Mouse (Mus musculus): ENCODE measurements around the gene E2f6. TPM values are rescaled to one million over a fixed set of nuclear protein-coding genes. Genes with fewer than 3 reads are reported as not detected.
A peak's percentile ranks its signal among the peaks of the same experiment; 100 is the strongest.

Gene E2f6
- total RNA-seq, 2 experiments from 2014 or later: 49.9 to 60.3 TPM

DNA sequence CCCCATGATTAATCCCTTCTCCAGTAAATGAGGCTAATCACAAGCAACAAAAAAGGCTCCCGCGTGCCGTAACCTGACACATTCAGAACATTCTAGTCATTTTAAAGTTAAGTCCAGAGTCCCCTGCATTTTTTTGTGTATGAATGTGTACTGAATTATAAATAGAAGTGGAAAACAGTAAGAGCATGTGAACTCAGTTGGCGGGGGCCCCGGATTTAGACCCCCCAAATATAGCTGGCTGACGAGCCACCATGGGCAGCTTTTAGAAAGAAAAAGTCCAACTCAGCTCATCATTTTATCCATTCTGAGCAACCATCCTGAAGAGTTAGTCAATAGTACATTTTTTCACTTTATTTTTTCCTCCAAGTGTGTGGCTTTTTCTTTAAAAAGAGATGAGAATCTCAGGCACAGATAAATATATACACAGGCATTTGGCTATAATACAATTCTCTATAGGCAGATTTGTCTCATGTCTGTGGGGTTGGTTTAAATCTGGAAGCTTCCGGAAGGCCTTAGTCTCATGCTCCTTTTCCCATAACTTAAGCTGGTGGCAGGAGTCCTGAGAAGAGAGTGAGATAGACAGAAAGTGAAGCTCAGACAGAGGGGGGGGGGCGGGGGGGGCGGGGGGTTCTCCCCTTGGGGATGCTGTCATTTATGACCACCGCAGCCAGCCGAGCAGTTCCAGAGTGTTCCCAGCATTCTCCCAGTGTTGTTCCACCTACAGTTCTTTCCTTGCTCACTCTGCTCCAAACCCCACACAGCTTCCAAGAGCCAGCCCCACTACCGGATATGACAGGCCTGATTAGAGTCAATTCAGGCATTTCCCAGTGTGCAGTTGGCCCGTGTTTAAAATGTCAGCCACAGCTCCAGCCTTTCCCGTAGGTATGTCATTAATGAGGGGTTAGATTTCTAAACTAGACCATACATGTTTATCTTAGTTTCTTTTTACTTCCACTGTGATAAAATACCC, 34.1 kb downstream of the E2f6 start:
- ATAC-seq (replicated peaks; ENCODE audit: poor library complexity): no peak

DNA sequence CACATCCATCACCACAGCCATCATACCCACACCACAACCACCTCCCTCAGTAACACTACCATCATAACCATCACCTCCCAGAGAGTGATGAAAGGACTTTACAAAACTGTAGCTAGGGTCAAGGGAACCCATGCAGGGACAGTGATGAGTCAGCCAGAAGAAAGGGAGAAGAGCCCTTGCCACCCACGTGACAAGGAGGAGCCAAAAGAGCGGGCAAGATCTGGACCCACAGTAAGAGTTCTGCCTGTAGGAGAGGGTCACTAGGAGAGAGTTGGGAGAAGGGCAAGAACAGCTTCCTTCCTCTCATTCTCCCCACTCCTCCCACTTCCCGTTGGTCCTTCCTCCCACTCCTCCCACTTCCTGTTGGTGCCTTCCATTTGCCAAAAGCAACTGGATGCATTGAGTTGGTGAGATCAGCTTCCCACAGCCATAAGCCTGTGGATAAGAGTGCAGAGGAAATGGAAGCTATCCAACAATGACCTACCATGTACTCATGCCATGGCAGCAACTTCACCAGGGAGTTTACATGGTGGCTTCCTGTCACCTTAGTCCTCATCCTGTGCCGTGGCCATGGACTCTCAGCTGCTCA, 36.5 kb downstream of the E2f6 start:
- ATAC-seq (replicated peaks; ENCODE audit: poor library complexity): no peak

DNA sequence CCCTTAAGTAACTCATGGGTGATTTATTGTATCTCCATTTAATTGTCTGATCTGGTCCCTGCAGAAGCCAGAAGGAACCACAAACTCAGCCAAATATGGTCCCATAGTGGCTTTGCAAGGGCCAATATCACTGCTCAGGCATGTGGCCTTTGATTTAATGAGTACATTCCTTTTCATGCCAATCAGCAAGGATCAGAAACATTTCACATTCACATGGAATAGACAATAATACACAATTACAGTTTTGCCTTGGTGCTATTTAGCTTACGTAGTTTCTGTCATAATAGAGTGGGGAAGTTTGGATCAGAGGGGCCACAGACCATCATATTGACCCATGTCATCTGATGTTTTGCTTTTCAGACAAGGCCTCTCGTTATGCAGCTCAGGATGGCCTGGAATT, 37.7 kb downstream of the E2f6 start:
- no peak for ATAC-seq (replicated peaks; ENCODE audit: poor library complexity)

DNA sequence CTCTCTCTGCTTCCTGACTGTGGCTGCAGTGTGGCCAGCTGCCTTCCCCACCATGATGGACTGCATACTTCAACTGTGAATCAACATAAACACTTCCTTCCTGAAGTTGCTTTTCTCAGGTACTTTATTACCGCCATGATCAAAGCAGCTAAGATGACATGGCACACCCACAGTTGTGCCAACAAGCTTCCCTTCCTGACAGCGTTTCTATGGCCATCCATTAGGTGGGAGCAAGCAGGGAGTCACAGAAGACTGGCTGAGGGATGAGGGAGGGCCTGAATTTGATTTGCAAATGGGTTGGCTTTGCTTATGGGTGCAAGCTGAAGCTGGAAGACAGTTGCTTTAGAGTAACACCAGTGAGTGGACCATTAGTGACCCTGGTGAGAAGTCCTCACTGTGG, 39.1 kb downstream of the E2f6 start:
- no peak for ATAC-seq (replicated peaks; ENCODE audit: poor library complexity)

DNA sequence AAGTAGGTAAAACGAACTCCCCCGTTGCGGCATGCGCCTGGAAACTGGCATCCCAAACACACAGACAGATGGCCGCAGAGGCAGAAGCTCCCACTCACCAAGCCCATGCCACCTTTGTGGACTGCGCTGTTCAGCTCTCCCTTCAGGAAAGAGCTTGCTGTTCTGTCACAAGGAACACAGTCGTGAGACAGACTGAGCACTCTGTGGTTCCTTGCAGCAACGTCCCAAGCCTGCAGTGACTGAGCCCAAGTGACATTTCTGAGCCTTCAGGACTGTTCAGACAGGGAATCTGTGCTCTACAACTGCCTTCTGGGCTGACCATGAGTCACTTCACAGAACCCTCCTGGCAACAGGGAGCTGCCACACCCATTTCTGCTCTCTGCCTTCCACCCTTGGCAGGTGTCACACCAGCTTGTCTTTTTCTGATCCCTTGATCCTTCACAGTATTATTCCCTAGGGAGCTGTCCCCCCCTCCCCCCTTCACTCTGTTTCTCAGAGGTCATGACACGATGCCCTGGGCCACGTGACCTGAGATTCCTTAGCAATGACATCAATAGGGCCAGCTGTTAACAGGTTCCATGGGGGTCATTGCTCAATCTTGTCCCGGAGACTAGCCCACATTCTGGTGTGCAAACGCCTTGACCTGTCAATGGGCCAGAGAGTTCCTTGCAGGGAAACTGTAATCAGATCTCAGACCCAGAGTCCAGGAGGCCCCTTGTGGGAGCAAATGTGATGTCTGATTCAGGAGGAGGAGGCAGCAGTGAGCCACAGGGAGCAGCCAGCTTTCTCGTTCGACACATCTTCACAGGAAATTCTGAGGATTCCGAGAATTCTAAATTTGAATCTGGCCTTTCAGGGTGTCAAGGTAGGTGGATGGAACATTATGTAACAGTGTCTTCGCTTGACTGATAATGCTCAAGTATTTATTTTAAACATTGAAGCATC, 39.9 kb downstream of the E2f6 start:
- no peak for ATAC-seq (replicated peaks; ENCODE audit: poor library complexity)

DNA sequence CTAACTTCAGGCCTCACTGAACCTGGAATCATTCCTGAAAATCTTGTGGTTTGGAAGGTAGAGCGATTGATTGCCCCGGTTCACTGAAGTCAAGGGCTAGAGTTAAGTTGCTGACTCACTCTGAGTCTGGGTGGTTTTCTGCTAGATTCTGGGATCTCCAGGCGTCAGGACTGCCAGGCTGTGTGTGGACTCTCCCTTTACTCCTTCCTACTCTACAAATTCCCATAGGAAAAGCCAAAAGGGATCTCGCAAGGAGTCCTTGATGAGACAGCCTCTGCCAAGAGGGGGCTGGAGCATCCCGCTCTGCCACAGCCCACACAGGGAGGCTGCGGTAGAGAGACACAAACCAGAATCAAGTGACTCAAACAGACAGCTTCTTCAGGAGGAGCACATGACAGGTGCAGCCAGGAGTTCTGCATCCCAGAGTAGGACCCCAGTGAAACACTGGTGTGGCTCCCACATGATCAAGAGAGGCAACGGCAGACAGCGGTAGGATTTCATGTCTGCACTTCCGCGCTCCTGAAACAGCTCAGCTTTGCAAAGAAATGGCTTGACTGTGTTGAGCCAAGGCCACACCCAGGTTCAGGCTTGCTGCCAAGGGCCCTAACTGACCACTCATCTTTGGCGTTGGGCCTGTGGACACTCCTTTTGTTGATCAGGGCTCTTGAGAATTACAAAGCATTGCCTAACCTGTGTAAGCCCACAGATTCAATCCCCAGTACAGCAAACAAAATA, 42.8 kb downstream of the E2f6 start:
- no peak for ATAC-seq (replicated peaks; ENCODE audit: poor library complexity)

DNA sequence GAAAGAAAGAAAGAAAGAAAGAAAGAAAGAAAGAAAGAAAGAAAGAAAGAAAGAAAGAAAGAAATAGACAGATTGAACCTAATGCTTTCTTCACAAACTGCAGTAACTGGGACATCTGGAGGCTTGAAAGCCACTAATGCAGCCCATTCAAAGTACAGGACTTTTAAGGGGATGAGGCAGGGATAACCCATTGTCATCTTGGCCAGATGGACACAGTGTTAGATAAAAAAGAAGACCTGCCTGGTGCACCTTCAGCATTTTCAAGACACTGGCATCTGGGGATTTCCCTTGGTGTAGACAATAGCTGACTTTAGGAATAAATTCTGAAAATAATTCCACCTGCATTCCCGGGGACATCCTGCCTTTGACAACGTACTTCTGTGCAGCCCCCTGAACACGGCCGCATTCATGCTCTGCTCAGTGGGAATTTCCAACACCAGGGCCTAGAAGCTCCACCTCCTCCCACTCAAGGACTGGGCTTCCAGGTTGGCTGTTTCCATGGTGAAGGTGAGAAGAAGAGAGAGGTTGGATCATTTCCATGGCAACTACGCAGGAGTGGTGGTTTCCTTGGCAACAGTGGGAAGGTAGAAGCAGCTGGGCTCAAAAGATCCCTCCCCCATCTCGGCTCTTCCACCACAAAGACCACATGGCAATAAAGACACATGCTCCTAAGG, 45.0 kb downstream of the E2f6 start:
- no peak for ATAC-seq (replicated peaks; ENCODE audit: poor library complexity)

DNA sequence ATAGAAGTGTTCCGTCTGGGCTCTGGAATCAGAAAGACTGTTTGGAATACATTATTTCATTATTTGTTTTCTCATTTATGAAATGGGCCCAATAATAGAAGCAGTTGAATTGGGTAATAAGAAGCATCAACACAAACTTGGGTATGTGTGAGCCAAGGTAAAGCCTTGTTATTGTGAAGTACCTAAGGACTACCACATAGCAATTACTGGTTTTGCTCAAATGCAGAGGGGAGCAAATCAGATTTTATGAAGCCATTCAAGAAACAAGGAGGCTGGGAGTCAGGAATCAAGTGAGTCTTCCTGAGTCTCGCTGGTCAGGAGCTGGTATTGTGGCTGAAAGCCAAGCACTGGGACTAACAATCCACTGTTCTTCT, 45.5 kb downstream of the E2f6 start:
- ATAC-seq (replicated peaks; ENCODE audit: poor library complexity): no peak

DNA sequence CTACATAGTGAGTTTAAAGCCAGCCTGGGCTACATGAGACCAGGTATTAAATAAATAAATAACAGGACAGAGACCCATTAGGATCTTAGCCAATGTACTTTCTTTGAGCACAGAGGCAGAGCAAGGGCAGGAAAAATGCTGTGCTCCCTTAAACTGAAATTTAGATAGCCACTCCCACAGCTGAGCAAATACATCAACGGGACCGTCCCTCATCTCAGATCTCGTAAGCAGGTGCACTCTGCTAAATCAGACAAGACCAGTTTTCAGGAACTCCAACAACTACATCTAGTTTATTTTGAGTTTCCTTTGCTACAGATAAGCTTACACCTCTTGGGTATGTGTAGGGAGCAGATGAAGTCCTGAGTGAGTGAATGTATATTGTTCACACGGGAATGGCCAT, 47.3 kb downstream of the E2f6 start:
- no peak for ATAC-seq (replicated peaks; ENCODE audit: poor library complexity)

DNA sequence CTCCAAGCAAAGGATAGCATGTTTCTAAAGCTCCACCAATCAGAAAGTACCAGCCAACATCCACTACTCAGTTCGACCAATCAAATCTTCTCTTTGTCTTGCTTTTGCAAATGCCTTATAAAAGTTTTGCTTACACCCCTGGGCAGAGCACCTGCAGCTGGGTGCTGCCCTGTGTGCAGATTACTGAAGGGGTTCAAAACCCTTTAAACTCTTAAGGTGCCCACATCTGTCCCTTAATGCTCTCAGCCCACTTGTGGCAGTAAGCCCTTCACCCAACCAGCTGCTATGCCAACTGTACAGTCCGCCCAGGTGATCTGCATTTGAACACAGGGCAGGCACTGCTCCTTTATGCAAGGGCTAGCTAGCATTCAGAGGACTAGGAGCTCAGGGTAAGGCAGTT, 49.0 kb downstream of the E2f6 start:
- ATAC-seq (replicated peaks; ENCODE audit: poor library complexity): no peak

DNA sequence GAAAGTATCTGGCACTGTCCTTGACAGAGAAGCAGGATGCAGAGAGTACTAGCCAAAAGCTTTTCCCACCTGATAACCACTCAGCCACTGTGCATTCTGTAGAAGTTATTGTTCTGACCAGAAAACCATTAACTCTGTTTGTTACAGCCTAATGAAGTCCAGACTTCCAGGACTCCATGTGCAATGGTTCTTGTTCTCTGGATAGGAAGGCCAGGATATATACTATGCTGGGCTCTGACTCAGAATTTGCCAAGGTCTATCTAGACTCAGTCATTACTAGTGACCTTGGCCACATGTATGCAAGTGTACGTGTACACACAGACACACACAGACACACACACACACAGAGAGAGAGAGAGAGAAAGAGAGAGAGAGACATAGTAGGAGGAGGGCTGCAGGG, 49.8 kb downstream of the E2f6 start:
- ATAC-seq (replicated peaks; ENCODE audit: poor library complexity): no peak

DNA sequence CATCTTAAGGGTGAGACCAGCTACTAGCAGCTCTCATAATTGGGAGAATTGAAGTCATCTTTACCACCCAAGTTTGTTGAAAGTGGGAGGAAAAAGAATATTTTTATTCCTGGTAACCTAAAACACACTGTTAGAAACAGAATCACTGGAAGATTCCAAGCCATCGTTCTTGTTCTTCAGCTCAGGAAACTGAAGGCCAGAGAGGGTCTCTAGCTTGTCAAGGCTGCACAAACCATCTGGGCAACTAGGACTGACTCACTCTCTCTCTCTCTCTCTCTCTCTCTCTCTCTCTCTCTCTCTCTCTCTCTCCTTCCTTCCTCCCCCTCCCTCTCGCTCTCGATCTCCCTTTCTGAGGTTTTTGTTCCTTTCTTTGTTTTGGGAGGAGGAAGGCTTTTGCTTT, 50.2 kb downstream of the E2f6 start:
- no peak for ATAC-seq (replicated peaks; ENCODE audit: poor library complexity)

DNA sequence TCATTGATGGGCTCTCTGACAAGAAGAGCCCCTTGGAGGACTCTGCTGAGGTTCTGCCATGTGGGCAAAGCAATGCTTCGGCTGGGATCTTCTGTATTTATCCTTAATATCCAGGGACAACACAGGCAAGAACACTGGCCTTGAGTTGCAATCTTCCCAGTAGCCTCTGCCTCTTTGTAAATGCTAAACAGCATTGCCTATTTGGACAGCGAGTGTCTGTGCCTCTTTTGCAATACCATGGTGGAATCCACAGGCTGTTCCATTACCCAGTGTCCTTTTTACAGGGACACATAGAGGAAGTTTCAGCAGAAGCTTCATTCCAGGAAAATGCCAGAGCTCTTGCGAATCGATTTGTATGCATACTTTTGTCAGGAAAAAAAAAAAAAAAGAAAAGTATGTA, 53.7 kb downstream of the E2f6 start:
- ATAC-seq (replicated peaks; ENCODE audit: poor library complexity): no peak

DNA sequence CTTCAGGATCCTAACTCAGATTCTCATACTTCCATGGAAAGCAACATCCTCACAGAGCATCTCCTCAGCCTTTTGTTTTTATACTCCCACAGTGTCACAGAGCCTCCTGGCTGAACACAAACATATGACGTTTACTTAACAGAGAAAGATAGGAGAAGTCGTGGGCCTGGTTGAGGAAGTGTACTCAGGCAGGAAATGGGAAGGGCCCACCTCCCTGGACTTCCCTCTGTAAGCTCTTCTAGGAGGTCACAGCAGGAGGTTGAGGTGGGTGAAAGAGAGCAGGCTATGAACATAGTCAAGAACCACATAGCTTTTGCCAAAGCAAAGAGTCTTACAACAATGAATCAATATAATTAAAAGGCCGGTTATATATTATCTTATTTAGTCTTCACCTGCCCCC, 55.1 kb downstream of the E2f6 start:
- peak; percentile 54 for ATAC-seq (replicated peaks; ENCODE audit: poor library complexity)

DNA sequence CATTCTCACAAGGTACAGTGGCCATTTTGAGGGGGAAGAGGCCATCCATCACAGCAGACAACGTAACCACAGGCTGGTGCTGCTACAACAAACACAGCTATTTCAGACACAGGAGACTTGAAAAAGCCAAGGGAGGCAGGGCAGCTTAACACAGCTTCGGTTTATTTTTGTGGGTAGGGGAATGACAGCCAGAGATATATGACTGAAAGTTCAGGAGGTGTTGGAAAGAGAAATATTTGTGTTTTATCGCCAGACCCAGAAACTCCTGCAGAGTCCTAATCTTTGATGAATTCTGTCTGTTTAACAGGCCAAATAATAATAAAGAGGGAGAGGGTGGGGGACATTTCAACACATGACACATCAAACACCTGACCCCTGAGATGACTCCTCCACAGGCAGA, 55.7 kb downstream of the E2f6 start:
- ATAC-seq (replicated peaks; ENCODE audit: poor library complexity): peak; percentile 66

DNA sequence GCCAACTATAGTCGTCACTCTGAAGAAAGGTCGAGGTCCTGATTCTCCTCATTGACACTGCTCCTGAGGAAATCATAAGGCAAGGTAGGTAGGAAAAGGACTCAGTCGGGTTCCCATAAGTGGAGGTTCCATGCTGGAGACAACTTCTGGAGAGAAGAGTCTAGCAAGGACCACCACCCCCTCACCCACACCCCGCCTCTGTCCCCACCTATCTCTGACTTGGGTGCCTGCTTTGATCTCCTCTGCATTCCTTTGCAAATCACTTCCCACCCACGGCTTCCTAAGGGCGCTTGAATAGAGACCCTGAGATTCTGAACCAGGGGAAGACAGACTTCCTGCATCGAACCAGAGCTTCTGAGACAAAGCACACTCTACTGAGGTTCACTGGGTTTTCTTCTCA, 56.5 kb downstream of the E2f6 start:
- no peak for ATAC-seq (replicated peaks; ENCODE audit: poor library complexity)

DNA sequence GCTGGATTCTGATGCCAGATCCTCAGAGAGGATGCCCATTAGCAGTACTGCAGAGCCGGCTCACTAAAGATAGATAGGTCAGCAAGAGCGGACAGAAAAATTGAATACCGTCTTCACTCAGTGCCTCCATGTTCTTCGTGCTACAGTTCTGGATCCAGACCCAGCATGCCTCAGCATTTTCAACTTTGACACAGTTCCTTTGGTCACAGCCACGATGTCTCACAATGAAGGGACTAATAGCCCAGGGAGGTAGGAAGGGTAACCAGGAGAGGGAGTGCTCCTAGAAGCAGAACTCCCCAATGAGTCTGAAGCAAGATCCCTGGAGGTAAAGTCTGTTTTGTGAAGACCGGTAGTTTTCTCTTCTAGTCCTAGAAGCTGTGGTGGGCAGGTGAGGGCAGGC, 57.9 kb downstream of the E2f6 start:
- no peak for ATAC-seq (replicated peaks; ENCODE audit: poor library complexity)

DNA sequence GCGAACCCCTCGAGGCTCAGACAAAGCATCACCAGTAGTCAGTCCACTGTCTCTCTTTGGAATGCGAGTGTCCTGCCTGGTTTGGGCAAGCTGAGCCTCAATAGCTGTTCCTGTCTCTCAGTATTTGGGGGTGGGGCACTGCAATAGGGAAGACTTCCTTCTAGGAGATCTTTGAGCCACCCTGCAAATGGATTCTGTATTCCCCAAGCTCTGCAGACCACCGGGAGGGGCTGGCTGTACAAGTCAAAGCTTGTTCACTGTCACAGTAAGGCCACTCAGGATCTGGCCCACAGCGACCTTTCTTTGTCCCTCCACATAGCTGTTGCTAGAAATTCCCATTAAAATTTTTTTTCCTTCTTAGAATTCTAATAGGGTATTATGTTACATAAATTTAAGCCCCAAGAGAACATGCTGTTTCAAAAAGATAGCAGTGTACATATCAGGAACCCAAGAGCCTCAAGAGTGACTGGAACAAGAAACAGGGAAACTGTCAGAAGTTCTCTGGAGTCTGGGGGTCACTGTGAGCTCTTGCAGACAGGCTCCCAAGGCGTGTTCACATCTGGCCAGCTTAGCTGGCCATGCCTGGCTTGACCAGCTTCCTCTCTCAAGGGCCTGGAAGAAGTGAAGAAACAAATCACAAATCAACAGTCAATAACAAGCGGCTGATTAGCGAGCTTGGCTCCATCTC, 58.5 kb downstream of the E2f6 start:
- ATAC-seq (replicated peaks; ENCODE audit: poor library complexity): no peak

DNA sequence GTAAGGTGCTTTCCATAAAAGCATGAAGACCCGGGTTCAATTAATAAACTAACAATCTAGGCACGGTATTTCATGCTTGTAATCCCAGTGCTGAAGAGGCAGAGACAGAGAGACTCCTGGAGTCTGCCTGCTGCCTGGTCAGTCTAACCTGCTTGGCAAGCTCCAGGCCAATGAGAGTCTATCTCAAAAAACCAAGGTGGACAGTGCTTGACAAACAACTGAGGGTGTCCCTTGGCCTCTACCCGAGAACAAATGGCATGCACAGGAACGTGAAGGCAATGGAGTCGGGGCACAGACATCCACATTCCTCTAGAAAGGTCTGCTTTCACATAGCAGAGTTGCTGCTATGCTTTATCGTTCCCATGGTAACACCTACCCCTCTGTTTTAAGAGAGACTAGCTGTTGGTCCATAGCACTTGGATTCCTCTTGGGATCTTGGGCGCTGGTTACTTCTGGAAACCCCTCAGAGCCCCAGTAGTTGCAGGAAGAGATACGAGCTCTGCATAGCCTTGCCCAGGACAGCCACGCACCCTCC, 59.2 kb downstream of the E2f6 start:
- ATAC-seq (replicated peaks; ENCODE audit: poor library complexity): no peak

Data from megakaryocyte progenitor cell, adult 5-6 weeks (primary cell).